Mouse (Mus musculus) hindbrain, embryonic 13.5 days (tissue): ENCODE results near the gene Ccl22. TPM values are rescaled to one million over a fixed set of nuclear protein-coding genes. Genes with fewer than 3 reads are reported as not detected.

Experiments used
- polyA plus RNA-seq: library from polyadenylated mRNA; unstranded; fragments of >200 nt; fragmentation: Nextera tagmentation; extraction: Ambion mirVana; gene quantifications from 2 replicates; pipeline ENCODE4 v1.2.1, GENCODE M21; 2015

Ccl22 gene
- polyA plus RNA-seq, 1 experiment from 2014 or later, result not detected

Other genes starting within 250 kb of the Ccl22 start
- gene Cpne2, start 212.6 kb upstream of the Ccl22 start, polyA plus RNA-seq, result 13.8 and 18.3 TPM in 2 replicates
- 53.0 and 54.6 TPM in 2 replicates for gene Rspry1, start 143.7 kb upstream of the Ccl22 start, polyA plus RNA-seq
- 89.0 and 94.0 TPM in 2 replicates for gene Fam192a, start 143.6 kb upstream of the Ccl22 start, polyA plus RNA-seq
- 221 and 224 TPM in 2 replicates for gene Arl2bp, start 79.0 kb upstream of the Ccl22 start, polyA plus RNA-seq
- gene Pllp, start 49.3 kb upstream of the Ccl22 start, polyA plus RNA-seq, result 0.35 and 0.93 TPM in 2 replicates
- gene Cx3cl1, start 26.4 kb downstream of the Ccl22 start, polyA plus RNA-seq, result 15.0 and 15.8 TPM in 2 replicates
- gene Ccl17, start 64.9 kb downstream of the Ccl22 start, polyA plus RNA-seq, result 0.43 TPM in 1 of 2 replicates, not detected in the other
- 55.4 and 59.1 TPM in 2 replicates for gene Coq9, start 92.7 kb downstream of the Ccl22 start, polyA plus RNA-seq
- gene Ciapin1, start 92.8 kb downstream of the Ccl22 start, polyA plus RNA-seq, result 197 and 202 TPM in 2 replicates
- gene Polr2c, start 111.9 kb downstream of the Ccl22 start, polyA plus RNA-seq, result 119 and 136 TPM in 2 replicates
- gene Dok4, start 130.7 kb downstream of the Ccl22 start, polyA plus RNA-seq, result 58.0 and 59.0 TPM in 2 replicates
- 6.3 and 7.8 TPM in 2 replicates for gene Ccdc102a, start 172.5 kb downstream of the Ccl22 start, polyA plus RNA-seq
- not detected in 2 replicates for gene Adgrg5, start 178.1 kb downstream of the Ccl22 start, polyA plus RNA-seq
- gene Adgrg1, start 229.2 kb downstream of the Ccl22 start, polyA plus RNA-seq, result 158 and 162 TPM in 2 replicates